Mouse (Mus musculus): ENCODE measurements around the gene Gm8677.
"Not testable (repeated sequence)": the region's sequence is repeated elsewhere in the genome, so short reads cannot be mapped to it uniquely, and the experiment has no call there.

Gene Gm8677

DNA sequence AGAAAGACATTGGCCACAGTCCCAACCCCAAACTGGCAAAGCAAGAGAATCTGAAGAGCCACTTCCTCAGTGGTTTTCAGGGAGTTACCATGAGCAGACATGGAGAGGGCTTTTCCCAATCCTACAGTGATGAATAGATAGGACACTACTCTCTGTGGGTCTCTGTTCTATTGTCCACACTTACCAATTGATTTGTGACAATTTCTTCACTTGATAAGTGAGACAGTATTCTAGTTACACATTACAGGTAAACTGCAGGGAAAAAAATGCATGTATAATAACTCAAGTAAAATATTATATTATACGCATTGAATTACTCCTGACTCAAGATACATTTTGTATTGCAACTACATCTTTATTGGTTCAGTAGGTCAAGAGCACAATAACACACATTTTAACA, at the start of gene Gm8677:
Gene Gm8677 (minus strand): TSS at position 101 of the 400 bp plus-strand sequence.
- not testable (repeated sequence) for DNase-seq (ENCODE audit: extremely low read depth, low read depth, low spot score)

DNA sequence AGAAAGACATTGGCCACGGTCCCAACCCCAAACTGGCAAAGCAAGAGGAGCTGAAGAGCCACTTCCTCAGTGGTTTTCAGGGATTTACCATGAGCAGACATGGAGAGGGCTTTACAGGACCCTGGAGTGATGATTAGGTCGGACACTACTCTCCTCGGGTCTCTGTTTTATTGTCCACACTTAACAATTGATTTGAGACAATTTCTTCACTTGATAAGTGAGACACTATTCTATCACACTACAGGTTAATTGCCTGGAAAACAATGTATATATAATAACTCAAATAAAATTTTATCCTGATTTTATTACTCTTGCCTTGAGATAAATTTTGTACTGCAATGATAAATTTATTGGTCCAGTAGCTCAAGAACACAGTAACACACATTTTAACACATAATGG, 30.6 kb upstream of the Gm8677 start, which contains the start of gene Gm4201:
Gene Gm4201 (minus strand): TSS at position 101 of the 400 bp plus-strand sequence.
- not testable (repeated sequence) for DNase-seq (ENCODE audit: extremely low read depth, low read depth, low spot score)

DNA sequence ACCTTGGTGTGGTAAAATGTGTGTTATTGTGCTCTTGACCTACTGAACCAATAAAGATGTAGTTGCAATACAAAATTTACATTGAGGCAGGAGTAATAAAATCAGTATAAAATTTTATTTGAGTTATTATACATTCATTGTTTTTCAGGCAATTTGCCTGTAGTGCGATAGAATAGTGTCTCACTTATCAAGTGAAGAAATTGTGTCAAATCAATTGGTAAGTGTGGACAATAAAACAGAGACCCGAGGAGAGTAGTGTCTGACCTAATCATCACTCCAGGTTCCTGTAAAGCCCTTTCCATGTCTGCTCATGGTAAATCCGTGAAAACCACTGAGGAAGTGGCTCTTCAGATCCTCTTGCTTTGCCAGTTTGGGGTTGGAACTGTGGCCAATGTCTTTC, 12.0 kb downstream of the Gm8677 start, which contains the start of gene Vmn1r152:
Gene Vmn1r152 (plus strand): TSS at position 301 of the 400 bp plus-strand sequence.
- not testable (repeated sequence) for DNase-seq (ENCODE audit: extremely low read depth, low read depth, low spot score)

DNA sequence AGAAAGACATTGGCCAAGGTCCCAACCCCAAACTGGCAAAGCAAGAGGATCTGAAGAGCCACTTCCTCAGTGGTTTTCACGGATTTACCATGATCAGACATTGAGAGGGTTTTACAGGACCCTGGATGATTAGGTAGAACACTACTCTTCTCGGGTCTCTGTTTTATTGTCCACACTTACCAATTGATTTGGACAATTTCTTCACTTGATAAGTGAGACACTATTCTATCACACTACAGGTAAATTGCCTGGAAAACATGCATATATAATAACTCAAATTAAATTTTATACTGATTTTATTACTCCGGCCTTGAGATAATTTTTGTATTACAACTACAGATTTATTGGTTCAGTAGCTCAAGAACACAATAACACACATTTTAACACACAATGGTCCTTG, 35.1 kb downstream of the Gm8677 start, which contains the start of gene Vmn1r151:
Gene Vmn1r151 (minus strand): TSS at position 101 of the 400 bp plus-strand sequence.
- not testable (repeated sequence) for DNase-seq (ENCODE audit: extremely low read depth, low read depth, low spot score)

Measured in fat pad, adult 2 months (tissue).